Mouse (Mus musculus) heart, postnatal 25 days (tissue): ENCODE data around the gene Apbb2. TPM values are rescaled to one million over a fixed set of nuclear protein-coding genes. Genes with fewer than 3 reads are reported as not detected.

Experiments used
- DNase-seq: peaks from one replicate; pipeline ENCODE4 v3.0.0; 2022; ENCODE audit warnings: low spot score
- intact Hi-C: fragments of 180-260 bp; cut with DNase I; formaldehyde crosslinking; loops from one replicate; pipeline ENCODE4 v1.15.1; 2025
- total RNA-seq, 2 experiments: library from RNA; stranded (reverse); gene quantifications; 2 replicates each; pipeline ENCODE4 v1.2.3; 2021

Apbb2 gene
- total RNA-seq, 2 experiments from 2014 or later, result 40.2 to 46.7 TPM

DNA sequence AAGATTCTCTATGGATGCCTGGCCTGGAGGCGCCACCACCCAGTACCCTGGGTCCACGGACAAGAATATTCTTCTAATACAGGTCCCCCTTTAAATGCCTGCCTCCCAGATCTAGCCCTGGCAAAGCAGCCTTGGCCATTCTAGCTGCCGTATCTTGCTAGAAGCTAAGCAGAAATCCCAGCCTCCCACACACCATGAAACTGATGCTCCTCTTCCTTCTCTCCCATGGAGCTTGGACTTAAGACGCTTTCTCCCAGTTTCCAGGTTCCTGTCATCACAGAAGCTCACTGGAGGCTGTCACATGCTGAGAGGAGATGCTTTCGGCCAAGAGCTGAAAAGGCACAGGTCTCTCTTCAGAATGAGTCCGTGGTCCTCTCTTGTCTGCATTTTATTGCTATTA, 213.3 kb downstream of the Apbb2 start:
- DNase-seq, result no peak
- intact Hi-C loops, result no loop called here

DNA sequence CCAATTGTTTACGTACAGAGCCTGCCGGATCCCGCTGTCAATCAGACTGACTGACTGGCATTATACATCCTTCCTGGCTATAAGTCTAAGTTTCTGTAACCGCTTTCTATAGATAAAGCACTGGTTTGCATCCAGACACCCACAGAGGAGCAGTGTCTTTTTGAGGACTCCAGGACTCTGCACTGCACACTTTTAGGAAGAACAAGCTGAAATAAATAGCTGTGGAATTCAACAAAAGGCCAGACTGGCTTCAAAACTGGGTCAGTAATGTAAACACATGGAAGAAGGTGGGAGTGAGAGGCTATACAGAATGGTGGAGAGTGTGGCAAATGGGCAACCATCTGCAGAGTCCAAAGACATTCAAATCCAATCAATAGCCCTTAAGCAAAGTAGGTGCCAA, 218.0 kb downstream of the Apbb2 start:
- DNase-seq, result no peak
- intact Hi-C loops, result no loop called here

DNA sequence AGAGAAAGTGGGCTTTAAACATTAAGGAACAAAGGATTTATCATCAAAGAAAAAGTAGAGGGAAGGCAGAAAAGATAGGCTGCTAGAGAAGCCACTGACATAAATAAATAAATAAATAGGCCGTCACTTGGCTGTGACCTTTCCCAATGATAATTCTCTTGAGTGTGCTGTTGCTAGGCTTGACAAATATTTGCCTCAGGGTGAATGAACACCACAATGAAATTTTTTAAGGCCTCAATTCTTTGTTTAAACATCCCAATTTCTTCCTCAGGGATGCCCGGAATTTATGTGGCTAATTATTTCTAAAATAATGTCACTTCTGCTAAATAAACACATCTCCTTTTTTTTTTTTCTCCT, 219.3 kb downstream of the Apbb2 start:
- intact Hi-C loops, result no loop called here
- DNase-seq, result no peak

- intact Hi-C loops, result no loop called here
- no peak for DNase-seq
Observed at GRCm38 (mm10) chr5:66398530-66399263, 219.9 kb downstream of the Apbb2 start.

GRCm38 (mm10) chr5:66393767-66394446, 224.7 kb downstream of the Apbb2 start:
- intact Hi-C loops, result no loop called here

DNA sequence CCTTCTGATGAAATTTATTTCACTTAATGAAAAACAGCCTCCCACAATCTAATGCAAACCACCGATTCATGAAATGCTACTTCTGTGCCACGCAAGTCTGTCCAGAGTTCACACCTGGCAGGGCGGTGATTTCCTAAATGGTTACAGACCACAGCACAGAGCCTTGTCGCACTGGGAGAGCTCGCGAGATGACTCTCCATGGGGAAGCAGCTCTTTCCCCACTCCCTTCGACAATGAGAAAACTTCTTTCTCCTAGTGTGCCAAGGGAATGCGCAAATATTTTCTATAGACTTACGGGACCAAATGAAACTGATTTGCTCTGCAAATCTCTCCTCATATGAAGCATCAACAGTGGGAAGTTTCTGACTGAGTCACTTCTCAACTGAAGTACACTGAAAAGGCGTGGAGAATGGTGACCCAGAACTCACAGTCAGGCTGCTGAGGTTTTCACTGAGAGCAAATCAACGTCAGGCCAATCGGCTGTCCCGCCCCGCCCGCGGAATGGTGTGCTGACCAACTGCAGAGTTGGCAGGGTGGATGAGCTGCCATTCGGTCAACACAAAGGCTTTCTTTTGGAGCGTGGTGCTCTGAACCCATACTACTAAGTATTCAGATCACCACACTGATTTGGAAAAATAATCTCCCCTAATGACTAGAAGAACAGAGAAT, 225.6 kb downstream of the Apbb2 start:
- intact Hi-C loops, result no loop called here
- DNase-seq, result no peak

More at GRCm38 (mm10) chr5:66393767-66394446, 224.7 kb downstream of the Apbb2 start:
- DNase-seq, result no peak

DNA sequence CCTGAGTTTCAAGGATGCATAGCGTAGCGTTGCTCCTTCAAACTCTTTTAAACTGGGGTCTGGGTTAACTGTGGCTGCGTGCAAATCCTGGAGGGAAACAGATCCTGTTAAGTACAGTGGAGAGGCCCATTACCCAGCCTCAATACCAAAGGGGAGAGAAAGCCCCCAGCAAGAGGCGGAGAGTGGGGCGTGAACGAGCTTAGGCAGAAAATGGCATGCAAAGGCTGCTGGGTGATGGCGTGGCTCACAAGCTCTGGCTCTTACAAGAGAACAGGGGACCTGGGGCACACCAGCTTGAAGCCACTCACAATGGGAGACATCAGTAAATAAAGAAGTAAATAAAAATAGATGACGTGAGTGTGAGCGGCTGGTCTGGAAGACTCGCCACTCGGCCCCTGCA, 226.8 kb downstream of the Apbb2 start:
- no peak for DNase-seq
- intact Hi-C loops, result no loop called here

GRCm38 (mm10) chr5:66391299-66391698, 227.3 kb downstream of the Apbb2 start:
- intact Hi-C loops, result no loop called here
- no peak for DNase-seq

GRCm38 (mm10) chr5:66390567-66390966, 228.0 kb downstream of the Apbb2 start:
- intact Hi-C loops, result no loop called here
- no peak for DNase-seq

DNA sequence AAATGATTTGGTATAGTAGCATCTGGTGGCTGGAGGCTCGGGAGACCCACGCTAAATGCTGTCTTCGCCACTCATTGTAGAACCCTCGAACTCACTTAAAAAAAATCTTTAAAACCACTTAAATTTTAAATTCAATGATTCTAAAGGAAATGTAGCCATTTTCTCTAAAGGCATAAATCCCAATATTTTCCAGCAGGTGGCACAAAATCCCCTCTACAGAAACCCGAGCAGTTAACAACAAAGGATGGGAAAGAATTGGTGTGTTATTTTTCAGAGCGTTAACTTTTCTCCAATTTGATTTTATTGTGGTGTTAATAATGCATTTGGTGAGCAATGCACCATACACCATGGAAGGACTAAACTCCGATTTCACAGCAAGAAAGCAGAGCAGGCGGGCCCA, 231.1 kb downstream of the Apbb2 start:
- no peak for DNase-seq
- intact Hi-C loops, result loop anchor here (2.0 kb wide), 2 partner anchors 233 to 275 kb away; no protein-coding TSS in a partner anchor

- intact Hi-C loops, result loop anchor here (2.0 kb wide), 2 partner anchors 235 to 277 kb away; no protein-coding TSS in a partner anchor
- peak; percentile 47 for DNase-seq
Observed at GRCm38 (mm10) chr5:66385636-66386035, 232.9 kb downstream of the Apbb2 start.

- intact Hi-C loops, result no loop called here
- DNase-seq, result no peak
Observed at GRCm38 (mm10) chr5:66384806-66385446, 233.7 kb downstream of the Apbb2 start.

- intact Hi-C loops, result no loop called here
- no peak for DNase-seq
Observed at GRCm38 (mm10) chr5:66384114-66384513, 234.5 kb downstream of the Apbb2 start.

DNA sequence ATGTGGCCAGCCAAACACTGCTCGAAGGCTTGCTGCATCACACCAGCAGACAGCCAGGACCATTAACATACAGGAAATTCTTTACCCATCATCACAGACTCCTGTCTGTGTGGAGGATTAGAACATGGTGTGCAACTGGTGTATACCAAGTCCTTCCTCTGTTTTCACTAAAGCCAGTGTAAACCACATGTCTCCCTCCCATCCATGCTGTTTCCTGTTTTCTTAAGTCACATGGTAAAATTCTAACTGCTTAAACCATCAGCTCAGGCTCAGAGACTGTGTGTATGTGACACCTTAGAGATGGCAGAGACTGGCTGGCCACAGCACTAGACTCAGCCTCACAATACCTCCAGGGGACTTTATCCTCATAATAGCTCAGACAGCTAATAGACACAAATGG, 236.5 kb downstream of the Apbb2 start:
- no peak for DNase-seq
- intact Hi-C loops, result no loop called here

- intact Hi-C loops, result no loop called here
- no peak for DNase-seq
Observed at GRCm38 (mm10) chr5:66378968-66379367, 239.6 kb downstream of the Apbb2 start.

GRCm38 (mm10) chr5:66376589-66377270, 241.9 kb downstream of the Apbb2 start:
- intact Hi-C loops, result no loop called here
- DNase-seq, result no peak

DNA sequence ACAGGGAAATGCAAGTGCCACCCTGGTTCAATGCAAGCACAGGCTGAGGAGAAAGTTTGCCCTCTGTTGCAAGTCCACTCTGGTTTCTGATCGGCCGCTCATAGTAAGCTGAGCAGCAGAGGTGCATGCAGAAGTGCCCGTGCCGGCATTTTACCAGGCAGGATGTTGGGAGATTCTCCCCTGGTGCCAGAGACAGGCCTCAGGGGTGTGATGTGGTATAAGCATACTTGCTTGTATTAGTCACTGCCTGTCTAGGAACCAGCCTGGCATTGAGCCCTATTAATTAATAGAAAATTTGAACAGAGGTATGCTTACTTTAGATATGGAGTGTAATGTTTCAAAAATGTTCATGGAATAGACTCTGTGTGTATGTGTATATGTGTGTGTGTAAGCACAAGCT, 244.2 kb downstream of the Apbb2 start:
- no peak for DNase-seq
- intact Hi-C loops, result no loop called here

DNA sequence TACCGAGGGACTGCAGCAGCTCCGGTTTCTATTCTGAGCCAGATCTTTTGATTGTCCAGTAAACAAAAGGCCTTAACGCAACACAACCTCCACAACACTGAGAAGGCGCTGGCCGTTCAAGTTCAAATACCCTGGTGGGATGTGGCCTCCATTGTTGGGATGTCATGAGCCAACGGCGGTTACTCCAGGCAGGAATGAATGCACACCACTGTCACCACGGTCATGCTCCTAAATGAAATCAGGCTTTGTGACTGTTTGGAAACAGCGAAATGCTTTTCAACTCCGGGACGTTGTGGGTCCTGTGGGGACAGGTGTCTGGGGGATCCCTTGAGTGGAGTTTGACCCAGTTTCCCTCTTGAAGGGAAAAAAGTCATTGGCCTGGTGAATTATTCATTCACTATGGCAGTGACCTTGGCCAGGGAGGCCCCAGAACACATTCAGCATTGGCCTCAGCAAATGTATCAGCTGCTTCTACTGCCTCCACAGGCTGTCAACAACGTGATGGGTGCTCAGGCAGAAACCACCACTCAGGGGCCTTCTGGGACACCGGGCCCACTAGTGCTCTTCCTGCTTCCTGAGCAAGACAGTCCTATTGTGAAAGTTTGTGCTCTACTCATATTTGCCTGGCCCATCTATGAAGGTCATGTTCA, 244.9 kb downstream of the Apbb2 start:
- intact Hi-C loops, result no loop called here
- DNase-seq, result no peak

DNA sequence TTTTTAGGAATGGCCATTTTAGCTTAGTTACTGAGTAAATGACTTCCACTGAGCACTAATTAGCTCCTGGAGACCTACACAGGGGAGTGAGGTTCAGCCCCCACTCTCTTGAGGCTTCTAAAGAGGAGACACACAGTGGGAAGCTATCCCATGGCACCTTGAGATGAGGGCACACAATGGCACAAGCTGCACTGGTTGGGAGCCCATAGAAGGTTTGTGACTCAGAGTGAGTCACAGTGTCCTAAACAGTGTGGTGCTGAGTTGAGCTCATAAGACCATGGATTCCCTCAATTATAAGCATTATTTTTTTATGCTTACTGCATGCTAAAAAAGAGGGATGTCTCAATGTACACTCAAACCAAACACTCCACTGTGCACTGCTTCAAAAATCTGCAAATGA, 247.5 kb downstream of the Apbb2 start:
- no peak for DNase-seq
- intact Hi-C loops, result no loop called here
